ENCODE assay signal across 8 mouse cellular contexts in the genomic region with DNA sequence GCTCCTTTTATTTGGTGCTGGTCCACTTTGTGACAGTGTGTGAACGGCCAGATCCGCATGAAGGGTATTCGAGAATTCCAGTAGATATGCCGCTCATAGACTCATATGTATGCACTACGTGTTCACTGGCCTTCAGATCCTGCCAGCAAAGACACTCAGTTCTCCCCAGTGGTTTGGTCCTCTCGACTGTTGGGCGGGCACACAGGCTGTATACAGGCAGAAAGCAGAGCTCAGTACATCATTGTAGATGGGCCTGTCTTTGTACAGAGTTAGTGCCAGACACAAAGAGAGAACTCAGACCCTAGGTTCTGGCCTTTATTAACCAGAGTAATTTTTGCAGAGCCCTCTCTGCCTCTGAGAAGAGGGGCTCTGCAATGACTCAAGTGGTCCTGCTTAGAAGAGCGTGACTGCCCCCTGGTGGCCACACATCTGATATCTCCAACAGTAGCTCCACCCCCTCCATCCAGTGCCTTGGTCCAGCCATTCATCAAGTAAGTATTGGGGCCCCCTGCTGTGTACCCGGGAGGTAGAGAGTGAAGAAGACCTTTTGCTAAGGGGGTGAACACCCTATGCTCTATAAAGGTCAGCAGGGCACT. TPM values are rescaled to one million over a fixed set of nuclear protein-coding genes. Genes with fewer than 3 reads are reported as not detected.
DNase-seq lines count a peak whose midpoint lies in the region; ATAC-seq lines count a peak whose summit lies in the region.

No protein-coding gene starts in this region.

- H3K27me3 ChIP-seq in heart, embryonic 14.5 days (ENCODE audit: control insufficient read depth, insufficient read depth, low read length), result no peaks in the 10 kb centered on the region
- peaks cover 17% of the 10 kb centered on the region for H3K27me3 ChIP-seq in liver, embryonic 12.5 days (replicated peaks)
- H3K27me3 ChIP-seq in neural tube, embryonic 12.5 days (replicated peaks), result no peaks in the 10 kb centered on the region

- H3K9me3 ChIP-seq in heart, embryonic 14.5 days (ENCODE audit: control insufficient read depth, low read length), result no peaks in the 10 kb centered on the region
- H3K9me3 ChIP-seq in liver, embryonic 12.5 days (replicated peaks), result no peaks in the 10 kb centered on the region
- H3K9me3 ChIP-seq in neural tube, embryonic 12.5 days, result no peaks in the 10 kb centered on the region

- WGBS in heart, embryonic 14.5 days, result 51% methylated on average over 9 of the region's 9 CpGs
- 49% methylated on average over 9 of the region's 9 CpGs for WGBS in liver, embryonic 12.5 days (ENCODE audit: insufficient replicate concordance)
- 51% methylated on average over 9 of the region's 9 CpGs for WGBS in neural tube, embryonic 12.5 days

- peak overlapping the region; percentile 29 to 55; a peak in 1 of 4 replicates for H3K27ac ChIP-seq in heart, embryonic 14.5 days (replicated peaks in 1 of 2; ENCODE audit: control insufficient read depth in 1 of 2, insufficient read depth in 1 of 2, low read depth in 2 of 2, low read length in 2 of 2)
- H3K27ac ChIP-seq in liver, embryonic 12.5 days, result no peak overlapping the region
- H3K27ac ChIP-seq in neural tube, embryonic 12.5 days, result no peak overlapping the region

- H3K4me2 ChIP-seq in heart, embryonic 14.5 days (ENCODE audit: low read length), result no peak overlapping the region
- H3K4me2 ChIP-seq in liver, embryonic 12.5 days, result no peak overlapping the region
- no peak overlapping the region for H3K4me2 ChIP-seq in neural tube, embryonic 12.5 days (replicated peaks)

- peak; percentile 51 for ATAC-seq in CD4-positive, CD25-positive, alpha-beta regulatory T cell, adult 4 months
- peak; percentile 75; the same call in 1 of the 2 replicates for ATAC-seq in heart, embryonic 14.5 days (ENCODE audit: insufficient number of reproducible peaks, insufficient read depth, low FRiP score, low read depth)
- peak; percentile 71 for ATAC-seq in liver, embryonic 12.5 days
- peak; percentile 82 for ATAC-seq in neural tube, embryonic 12.5 days (ENCODE audit: low FRiP score, low read depth)

- no peaks in the 10 kb centered on the region for H3K36me3 ChIP-seq in heart, embryonic 14.5 days (ENCODE audit: control insufficient read depth, insufficient read depth, low read length)
- H3K36me3 ChIP-seq in liver, embryonic 12.5 days, result no peaks in the 10 kb centered on the region
- no peaks in the 10 kb centered on the region for H3K36me3 ChIP-seq in neural tube, embryonic 12.5 days

- DNase-seq in brain, embryonic 18.5 days (ENCODE audit: low read depth, low spot score), result peak; percentile 70
- peak; percentile 64 for DNase-seq in fibroblast of lung, adult 2 months (ENCODE audit: low read depth)
- peak; percentile 89 for DNase-seq in kidney, postnatal 14 days
- DNase-seq in telencephalon, adult 2 months (ENCODE audit: low read depth, low spot score), result peak; percentile 55

- H3K4me3 ChIP-seq in heart, embryonic 14.5 days (ENCODE audit: control insufficient read depth in 1 of 2, insufficient read depth in 1 of 2, low read depth in 1 of 2, low read length in 2 of 2), result no peak overlapping the region
- H3K4me3 ChIP-seq in liver, embryonic 12.5 days, result no peak overlapping the region
- H3K4me3 ChIP-seq in neural tube, embryonic 12.5 days, result no peak overlapping the region

- peaks cover 19 to 20% of the 10 kb centered on the region in 2 experiments for H3K4me1 ChIP-seq in heart, embryonic 14.5 days (ENCODE audit: control insufficient read depth in 2 of 2, insufficient read depth in 2 of 2, low read length in 2 of 2)
- no peaks in the 10 kb centered on the region for H3K4me1 ChIP-seq in liver, embryonic 12.5 days
- peaks cover 12% of the 10 kb centered on the region for H3K4me1 ChIP-seq in neural tube, embryonic 12.5 days

- H3K9ac ChIP-seq in heart, embryonic 14.5 days (ENCODE audit: low read length), result no peak overlapping the region
- no peak overlapping the region for H3K9ac ChIP-seq in liver, embryonic 12.5 days
- H3K9ac ChIP-seq in neural tube, embryonic 12.5 days, result no peak overlapping the region

RNA-seq across cellular contexts. Expression of gene Vps8, which starts 30.3 kb away (rescaled TPM):
- 10 to 100 TPM; 11.7 to 21.9 TPM for polyA plus RNA-seq in CD4-positive, CD25-positive, alpha-beta regulatory T cell, adult 4 months (2017; shearing (Covaris generic))
- 24.9 and 27.7 TPM in 2 replicates for polyA plus RNA-seq in heart, embryonic 14.5 days (2014; fragmentation: Nextera tagmentation; extraction: Ambion mirVana)
- 10.0 and 11.5 TPM in 2 replicates for polyA plus RNA-seq in liver, embryonic 12.5 days (2016; fragmentation: Nextera tagmentation; extraction: Ambion mirVana)
- 30.3 and 30.9 TPM in 2 replicates for polyA plus RNA-seq in neural tube, embryonic 12.5 days (2016; fragmentation: Nextera tagmentation; extraction: Ambion mirVana)

Comparison
In these comparisons a context has a peak if more than half of its experiments do, and no peak if none do; other contexts are left out.
1. H3K27ac ChIP-seq: peak in heart, embryonic 14.5 days (2 of 2); none in liver, embryonic 12.5 days (single experiment) and neural tube, embryonic 12.5 days (single experiment).
2. Peak in every context shown above with its lines, with median percentiles within 50 percentile points of each other: ATAC-seq and DNase-seq.